Mouse (Mus musculus): Measurements from ENCODE around the gene Olfr1228.

Olfr1228 gene

DNA sequence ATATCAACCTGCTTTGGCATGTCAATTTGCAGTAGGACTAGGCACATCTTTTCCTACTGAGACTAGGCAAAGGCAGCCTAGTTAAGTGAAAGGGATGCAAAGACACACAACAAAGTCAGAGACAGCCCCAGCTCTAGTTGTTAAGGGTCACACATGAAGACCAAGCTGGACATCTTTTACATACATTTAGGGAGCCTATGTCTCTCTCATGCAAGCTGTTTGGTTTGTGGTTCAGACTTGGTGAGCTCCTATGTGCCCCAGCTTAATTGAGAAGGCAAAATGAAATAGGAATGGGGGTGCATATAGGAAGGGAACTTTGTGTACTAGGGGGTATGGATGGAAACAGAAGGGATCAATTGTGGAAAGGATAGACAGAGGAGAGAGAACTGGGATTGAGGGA lies at the start of gene Olfr1228:
Gene Olfr1228, minus strand, starts transcription at position 101 of the 400 bp plus-strand sequence.
- DNase-seq (ENCODE audit: low spot score in 2 of 2), result no peak

DNA sequence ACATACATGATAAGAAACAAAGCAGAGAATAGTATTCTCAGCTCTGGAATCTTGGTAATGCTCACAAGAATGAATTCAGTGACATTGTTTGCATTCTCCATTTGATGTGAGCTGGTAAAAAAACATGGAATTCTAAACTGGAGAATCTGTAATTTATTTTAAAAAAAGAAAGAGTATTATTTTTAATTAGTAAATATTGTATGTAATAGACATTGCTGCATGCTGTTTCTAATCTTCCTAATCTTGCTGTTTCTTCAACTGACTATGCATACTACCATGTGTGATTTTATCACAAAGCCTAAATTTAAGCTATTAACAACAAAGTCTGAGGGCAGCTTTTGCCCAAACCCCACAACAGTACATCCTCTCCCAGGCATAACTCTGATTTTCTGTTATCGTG lies 43.3 kb upstream of the Olfr1228 start, which contains the start of gene Olfr1230:
Gene Olfr1230, minus strand, starts transcription at position 101 of the 400 bp plus-strand sequence.
- DNase-seq (ENCODE audit: low spot score in 2 of 2), result no peak

DNA sequence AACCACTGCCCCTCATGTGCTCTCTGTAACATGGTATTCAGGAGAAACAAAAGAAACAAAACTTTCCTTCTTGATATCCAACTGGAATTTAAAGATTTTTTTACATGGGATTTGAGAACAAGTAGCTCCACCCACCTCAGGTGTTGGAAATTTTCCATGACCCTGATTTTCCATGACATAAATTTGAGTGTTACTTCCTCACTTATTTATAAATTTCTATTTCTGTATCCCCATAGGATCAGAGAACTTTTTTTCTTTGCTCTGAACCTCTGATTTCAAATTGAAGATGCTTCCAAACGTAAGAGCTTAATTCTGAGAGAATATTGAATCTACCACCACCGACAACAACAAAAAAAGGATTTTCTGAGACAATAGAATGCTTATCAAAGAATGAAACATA lies 34.1 kb upstream of the Olfr1228 start, which contains the start of gene Olfr1229:
Gene Olfr1229, minus strand, starts transcription at position 101 of the 400 bp plus-strand sequence.
- no peak for DNase-seq (ENCODE audit: low spot score in 2 of 2)

DNA sequence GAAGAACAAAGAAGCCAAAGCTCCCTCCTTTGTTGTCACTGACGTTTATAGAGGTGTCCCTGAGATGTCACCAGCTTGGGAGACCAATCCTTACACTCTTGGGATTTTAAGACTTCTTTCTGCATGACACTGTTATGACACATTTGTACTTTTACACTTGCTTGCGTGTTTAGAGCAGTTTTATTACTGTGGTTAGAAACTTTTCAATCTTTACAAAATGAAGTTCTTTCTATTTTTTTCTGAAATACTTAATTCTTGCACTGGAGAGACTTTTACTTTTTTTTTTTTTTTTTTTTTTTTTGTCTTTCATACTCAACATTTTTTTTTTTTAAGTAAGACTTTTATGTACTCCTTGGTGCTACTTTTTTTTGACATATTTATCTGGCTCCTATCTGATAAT lies 53.9 kb downstream of the Olfr1228 start, which contains the start of gene Olfr1226:
Gene Olfr1226, minus strand, starts transcription at position 101 of the 400 bp plus-strand sequence.
- no peak for DNase-seq (ENCODE audit: low spot score in 2 of 2)
